Mouse (Mus musculus): Measurements from ENCODE around the gene Gm5148.

The Gm5148 gene

DNA sequence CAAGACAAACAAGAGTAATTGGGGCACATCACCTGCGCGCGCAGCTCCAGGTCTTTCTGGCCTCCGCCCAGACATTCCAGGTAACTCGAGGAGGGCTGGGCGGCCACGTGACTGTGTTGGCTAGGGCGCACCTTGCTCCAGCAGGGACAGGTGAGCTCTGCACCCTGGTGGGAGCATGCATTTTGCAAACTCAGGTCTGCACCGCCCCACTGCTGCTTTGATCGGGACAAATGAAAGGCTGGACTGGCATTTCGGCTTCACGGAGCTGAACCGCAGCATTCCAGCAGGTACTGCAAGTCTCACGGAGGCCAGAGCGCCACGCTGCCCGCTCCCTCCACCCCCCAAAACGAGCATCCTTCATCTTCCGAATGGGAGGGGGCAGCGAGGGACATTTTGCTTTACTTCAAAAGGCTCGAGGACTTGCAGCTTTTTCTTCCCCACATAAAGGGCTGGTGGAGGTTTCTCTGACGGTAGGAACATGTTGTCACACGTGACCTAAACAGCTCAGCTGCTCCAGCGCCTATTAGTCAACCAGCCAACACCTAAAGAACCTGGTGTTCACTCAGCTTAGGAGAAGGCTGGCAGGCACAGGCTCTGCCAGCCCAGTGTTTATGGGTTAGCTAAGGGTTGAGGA lies at the start of gene Gm5148:
Gm5148 (minus strand) TSS at position 320 of the 634 bp plus-strand sequence.
- DNase-seq: peak; percentile 69

DNA sequence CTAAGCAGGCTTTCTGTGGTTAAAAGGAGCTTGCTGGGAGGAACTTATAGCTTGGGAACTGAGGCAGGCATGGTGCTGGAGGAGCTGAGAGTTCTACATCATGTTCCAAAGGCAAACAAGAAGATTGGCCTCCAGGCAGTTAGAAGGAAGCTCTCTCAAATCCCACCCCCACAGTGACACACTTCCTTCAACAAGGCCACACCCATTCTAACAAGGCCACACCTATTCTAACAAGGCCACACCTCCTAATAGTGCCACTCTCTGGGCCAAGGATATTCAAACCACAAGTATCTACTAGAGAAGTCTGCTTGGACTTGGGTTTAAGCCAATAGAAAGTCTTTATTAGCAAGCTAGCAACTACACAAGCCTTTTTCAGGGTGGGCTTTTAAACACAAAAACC lies 46.7 kb upstream of the Gm5148 start:
- DNase-seq: no peak

DNA sequence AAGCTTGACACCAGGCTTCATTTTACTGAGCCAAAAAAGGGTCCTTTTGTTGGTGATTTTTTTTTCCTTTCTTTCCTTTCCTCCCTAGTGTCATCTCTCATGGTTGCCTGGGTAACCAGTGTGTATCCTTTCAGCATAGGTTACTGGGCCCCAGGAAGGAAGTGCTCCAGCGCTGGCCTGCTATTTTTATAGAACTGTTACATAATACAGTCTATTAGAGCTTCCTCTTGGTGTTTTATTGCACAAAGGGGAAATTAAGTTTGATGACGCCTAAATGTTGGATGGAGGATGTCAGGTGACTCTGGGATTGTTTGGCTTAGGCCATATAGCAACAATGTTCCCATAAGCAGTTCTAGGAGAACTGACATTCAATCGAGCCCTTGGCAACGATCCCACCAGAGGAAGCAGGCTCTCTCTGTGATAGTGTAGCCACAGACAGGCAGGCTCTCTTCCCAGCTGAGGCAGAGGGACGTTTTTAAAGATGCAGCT lies 45.0 kb upstream of the Gm5148 start:
- DNase-seq: peak; percentile 64

DNA sequence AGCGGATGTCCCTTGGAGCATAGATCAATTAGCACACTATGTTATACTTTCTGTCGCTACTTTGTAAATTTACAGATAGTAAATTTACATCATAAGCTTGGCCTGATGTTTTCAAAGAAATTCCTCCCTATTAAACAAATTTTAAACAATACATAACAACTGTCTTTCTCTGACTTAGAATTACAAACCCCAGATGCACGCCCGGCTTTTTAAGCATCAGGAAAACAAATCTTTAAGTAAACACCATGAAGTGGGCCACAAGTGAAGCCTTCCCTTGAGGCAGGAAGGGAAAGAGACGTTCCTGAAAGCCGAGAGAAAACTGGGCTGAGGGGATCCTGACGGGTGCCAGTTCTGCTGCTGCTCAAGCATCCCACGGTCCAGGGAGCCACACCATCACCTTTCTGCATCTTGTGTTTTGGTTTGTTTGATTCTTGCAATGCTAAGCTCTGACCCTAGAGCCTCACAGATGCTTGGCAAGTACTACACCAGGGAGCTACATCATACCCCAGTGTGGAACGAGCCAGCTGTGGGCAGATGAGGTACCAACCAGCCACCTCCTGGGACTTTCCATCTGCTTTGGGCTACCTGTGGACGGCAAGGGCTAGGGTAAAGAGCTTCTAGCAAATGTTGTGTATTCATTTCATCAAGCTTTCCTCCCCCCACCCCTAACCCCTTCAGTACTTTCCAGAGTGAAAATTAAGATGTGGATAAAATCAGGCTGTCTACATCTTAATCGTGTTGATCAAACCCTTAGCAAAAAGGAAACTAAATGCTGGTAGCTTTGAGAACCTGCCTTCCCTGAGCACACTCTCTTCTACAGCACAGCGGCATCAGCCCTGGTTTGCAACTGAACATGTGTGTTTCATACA lies 43.1 kb upstream of the Gm5148 start:
- DNase-seq: no peak

DNA sequence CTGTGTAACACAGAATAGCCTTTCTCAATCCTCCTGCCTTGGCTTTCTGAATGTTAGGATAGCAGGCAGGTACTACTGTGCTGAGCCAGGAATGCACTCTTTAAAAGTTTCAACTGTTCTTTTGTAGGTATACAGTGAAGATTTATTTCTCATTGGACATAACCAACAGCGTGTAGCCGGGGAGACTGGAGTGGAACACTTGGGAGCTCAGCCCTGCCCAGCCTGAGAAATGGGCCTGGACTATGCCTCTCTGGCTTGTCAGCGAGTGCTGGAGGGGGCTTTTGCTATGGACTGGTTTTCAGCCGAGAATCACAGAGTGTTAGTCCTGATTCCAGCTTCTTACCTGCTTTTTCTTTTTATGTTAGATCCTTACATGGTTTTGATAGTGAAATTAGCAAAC lies 42.3 kb upstream of the Gm5148 start:
- no peak for DNase-seq

DNA sequence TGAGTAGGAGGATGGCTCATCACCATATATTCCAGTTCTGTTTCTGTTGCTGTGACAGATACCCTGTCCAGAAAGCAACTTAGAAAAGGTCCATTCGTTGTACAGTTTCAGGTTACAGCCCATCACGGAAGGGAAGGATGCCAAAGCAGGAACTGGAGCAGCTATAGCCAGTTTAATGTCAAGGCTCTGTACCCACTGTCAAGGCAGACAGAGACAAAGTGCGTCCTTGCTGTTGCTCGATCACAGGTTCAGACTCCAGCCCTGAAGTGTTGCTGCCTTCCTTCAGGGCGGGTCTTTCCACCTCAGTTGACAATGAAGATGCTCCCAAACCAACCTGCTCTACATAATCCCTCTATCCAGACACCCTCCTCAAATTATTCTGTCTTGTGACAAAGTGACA lies 41.7 kb upstream of the Gm5148 start:
- DNase-seq: no peak

DNA sequence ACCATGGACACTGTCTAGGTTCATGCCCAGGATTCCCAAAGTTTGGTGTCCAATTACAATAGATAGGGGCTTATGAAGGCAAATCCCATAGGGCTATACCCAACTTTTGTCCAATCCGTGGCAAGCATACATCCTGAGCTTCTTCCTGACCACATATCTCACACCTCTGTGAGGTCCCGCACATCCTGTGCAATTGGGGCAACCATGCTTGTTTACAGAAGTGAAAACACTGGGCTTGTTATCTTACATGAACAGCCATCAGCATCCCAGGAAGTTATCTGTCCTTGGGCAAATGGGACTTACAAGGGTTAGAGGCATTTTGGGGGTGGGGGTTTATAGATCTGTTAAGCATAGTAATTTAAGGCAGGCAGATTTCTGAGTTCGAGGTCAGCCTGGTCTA lies 41.0 kb upstream of the Gm5148 start:
- no peak for DNase-seq

DNA sequence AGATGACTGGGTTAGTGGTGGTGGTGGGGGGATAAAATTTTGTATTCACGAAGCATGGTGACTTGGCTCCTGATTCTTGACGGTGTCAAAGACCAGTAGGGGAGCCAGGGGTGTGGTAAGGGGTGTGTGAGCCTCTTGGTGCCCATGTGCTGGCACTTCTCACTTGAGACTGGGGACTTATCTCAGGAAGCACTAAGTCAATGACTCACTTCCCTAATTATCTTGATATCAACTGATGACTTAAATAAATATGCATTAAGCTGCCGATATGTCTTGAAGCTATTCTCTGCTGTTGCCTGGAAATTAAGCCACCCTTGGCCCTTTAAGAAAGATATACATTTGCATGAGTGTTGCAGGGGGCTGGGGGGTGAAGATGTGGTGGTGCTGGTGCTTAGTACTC lies 38.0 kb upstream of the Gm5148 start:
- DNase-seq: no peak

DNA sequence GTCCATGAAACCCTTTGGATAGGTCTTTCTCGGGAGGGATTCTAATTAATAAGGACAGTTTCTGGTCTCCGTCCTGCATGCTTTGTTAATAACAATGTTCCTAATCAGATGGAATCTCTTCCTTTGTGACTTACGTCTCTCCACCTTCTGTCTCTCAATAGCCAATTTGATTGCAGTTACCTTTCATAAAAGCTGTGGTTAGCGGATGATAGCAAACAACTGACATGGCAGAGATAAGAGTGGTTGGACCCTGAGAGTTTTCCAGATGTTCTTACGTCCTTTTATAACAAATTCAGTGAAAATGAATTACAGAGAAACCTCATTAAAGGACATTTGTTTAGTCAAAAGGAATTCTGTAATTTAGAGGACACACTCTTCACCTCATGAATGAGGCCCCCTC lies 37.5 kb upstream of the Gm5148 start:
- DNase-seq: no peak

DNA sequence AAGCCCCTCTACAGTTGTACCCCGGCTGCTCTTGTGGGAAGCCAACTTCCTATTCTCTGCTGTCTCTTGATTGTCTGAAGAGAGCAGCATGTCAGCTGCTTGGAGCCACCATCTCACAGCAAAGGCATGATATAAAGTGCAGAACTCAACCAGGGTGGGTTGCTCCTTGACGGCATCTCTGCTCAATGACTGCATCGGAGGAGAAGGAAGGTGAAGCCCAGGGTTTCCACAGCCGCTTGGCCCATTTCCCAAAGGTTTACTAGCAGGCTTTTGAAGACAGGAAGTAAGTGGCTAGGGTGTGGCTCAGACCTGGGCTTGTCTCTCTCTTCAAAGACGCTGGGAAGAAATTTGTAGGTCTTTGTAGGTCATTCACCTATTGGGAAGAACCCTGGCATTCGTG lies 36.6 kb upstream of the Gm5148 start:
- no peak for DNase-seq

DNA sequence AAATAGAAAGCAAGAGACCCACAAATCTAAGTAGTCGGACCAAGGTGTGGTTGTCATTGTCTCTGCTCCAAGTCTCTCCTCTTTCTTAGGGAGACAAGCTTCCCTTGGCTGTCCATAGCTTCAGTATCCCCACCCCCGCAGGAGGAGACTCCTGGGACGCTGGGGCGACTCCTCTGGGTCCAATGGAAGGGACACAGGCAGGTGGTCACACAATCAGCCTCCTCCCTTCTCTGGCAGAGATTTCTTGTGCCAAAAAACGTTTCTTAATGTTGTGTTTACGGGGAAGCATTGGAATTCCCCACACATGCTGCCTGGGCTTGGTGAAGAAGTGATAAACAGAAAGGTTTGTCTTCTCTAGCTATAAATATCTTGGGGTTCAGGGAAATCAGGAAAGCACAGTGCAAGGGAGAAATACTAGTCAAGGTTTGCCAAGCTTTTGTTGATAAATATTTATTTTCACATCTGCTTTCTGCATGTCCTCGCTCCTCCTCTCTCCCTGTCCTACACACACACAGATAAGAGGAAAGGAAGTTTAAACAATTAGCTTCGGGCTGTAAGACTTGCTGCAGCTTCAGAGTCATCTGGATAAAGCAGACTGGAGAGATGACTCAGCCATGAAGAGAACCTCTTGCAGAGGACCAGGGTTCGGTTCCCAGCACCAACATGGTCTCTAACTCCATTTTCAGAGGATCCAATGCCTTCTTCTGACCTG lies 34.5 kb upstream of the Gm5148 start:
- DNase-seq: no peak

DNA sequence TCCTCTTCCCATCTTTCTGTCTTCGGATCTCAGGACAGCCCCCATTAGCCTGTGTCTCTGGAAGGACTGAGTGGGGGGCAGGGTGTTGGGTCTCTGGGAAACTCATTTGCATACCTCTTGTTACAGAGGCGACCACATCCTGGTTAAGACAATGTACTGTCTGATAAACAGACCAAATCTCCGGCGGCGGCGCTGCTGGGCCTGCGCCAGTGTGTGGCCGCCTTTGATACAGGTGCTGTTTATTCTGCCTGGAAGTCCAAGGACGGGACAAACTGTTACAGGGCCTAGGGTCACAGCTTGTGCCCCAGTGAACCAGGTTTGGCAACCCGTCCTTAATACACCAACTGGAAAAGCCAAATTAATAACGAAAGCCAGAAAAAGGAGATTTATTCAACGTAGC lies 33.8 kb upstream of the Gm5148 start:
- peak; percentile 64 for DNase-seq

DNA sequence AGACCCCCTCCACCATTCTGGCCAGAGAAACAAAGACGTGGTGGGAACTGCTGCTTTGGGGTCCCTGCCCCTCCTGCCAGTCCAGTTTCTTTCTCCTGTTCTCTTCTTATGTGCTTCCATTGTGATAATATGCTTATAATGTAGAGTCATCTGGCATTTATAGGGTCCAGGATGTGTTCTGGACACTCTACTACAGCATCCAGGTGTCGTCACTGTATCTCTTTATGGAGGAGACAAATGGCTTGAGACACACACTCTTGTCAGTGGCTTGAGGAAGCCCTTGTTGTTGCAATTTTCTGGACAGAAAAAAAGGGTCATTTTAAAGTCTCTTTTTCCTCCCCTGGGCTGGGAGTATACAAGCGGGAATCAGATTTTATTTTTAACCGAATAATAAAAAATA lies 33.3 kb upstream of the Gm5148 start:
- DNase-seq: no peak

DNA sequence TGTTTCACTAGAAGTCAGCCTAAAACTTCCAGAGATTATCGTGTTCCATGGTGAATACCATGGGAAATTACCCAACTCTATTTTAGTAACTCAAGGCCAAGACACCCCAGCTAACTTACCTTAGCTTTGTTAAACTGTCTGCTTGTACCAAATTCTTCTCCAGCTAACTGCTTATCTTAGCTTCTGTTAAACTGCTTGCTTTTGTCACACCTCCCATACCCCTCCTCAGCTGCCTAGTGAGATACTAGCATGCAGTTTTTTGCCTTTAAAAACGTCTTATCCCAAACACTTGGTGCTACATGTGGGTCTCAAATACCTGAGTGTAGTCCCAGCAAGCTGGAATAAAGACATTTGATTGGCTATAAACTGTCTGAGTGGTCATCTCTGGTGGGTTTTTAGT lies 31.7 kb upstream of the Gm5148 start:
- no peak for DNase-seq

DNA sequence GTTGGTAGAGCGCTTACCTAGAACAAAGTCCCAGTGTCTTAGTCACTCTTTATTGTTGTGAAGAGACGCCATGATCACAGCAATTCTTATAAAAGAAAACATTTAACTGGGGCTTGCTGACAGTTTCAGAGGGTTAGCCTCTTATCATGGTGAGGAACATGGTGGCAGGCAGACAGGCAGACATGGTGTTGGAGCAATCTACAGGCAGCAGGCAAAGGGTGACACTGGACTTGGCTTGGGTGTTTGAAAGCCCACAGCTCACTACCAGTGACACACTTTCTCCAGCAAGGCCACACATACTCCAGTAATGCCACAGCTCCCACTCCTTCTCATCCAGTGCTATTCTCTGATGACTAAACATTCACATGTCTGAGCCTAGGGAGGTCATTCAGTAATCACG lies 30.3 kb upstream of the Gm5148 start:
- DNase-seq: no peak

DNA sequence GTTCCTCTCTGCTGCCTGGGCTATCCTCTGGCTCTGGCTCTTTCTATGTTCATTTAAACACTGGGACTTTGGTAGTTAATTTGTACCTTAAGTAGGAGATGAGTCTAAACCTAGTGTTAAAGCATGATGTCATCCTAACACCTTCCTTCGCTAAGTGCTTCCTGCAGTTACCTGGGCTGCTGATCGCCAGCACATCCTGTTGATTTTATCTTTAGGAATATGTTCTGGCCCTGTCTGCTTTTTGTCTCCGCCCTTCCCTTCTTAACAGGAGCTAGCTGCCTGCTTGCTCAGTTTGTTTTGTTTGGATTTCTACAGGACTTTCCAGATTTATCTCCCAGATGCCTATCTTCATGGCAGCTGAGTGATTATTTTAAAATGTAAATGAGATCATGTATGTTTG lies 28.9 kb upstream of the Gm5148 start:
- DNase-seq: no peak

DNA sequence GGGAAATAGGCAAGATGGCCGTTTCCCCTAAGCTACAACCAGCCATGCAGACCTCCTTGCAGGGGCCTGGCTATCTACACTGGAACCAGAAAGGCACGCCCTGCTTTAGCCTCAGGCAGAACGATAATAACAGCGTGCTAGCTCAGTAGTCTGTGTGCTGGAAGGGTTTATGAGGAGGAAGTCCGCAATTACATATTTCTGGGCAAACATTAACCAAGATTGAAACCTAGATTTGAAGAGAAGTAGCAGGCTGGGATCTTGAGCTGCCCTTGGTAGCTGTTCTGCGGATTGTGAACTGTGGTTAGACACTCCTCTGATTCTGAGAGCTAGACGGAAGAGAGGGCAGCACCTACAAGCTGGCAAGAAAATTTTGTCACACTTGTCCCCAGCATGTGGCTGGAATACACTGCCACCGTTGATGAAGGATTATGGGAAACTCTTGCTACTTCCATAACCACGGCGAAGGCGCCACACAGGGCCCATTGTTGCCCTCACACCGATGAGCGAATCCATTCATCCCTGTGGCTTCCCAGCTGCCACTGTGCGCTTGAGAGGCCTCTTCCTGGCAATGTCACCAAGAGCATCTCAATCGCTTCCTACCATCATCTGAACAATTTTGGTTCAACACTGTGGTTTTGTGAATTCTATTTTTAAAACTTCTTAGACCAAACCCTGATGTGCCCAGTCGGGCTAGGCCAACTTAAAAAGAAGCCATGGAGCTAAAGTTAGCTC lies 23.9 kb upstream of the Gm5148 start:
- DNase-seq: no peak

DNA sequence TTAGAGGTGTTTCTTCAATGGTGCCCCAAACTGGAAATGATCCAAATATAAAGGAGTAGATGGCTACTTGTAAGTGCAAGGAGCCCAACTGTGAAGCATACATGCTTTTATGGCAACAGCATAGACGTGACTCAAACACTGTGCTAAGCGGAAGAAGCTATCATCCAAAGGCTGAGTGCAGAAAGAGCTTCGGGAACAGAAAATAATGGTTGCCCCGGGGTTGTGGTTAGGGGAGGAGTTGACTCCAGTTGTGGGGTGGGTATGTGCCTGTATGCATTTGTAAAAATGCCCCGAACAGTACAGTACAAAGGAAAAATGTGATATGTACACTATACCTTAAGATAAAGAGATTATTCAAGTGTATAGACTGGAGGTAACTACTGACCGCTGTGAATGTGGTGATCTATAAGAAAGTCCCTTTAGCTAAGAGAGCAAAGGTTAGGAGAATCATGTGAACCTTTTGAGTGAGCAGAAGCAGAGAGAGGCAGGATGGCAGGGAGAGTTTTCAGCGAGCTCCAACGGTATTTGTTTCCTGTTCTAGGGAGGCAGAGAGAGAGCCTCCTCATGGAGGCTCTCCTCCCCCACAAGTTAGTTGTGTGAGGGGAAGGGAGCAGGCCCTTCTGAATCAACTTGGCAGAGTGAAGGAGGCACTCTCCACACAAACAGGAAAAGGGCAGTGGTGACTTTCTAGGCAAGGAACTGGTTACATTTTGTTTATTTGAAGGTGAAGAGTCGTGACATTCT lies 23.1 kb upstream of the Gm5148 start:
- DNase-seq: no peak

DNA sequence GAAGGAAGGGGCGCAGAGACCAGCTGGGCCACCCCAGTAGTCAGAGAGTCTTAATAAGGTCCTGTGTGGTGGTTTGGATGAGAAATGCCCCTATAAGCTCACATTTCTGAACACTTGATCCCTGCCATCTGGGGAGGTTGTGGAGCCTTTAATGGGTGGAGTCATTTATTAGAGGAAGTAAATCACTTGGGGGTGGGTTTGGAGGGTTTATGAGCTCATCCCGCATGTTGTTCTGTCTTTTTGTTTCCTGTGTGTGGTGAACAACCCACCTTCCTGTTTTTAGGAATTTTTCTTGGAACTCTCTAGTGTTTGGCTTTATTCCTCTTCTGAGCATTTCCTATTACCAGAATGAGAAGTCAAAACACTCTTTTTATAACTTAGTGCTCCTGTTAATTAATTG lies 19.8 kb upstream of the Gm5148 start:
- no peak for DNase-seq

DNA sequence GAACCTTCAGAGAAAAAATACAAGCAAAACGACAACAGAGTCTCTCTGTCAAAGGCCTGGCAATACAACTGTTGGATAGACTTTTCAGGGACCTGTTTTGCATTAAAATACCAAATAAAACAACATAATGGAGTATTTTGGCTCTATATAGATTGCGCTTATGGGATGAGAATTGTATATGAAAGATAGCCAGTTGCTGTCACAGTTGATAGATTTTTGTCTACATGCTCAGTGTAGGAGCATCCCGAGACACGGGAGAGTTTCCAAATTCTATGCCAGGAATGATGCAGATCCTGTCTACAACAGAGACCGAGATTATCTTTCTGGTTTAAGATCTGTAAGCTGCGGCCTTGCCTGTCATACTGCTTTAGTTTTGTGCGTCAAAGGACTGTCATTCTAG lies 15.7 kb upstream of the Gm5148 start:
- no peak for DNase-seq

DNA sequence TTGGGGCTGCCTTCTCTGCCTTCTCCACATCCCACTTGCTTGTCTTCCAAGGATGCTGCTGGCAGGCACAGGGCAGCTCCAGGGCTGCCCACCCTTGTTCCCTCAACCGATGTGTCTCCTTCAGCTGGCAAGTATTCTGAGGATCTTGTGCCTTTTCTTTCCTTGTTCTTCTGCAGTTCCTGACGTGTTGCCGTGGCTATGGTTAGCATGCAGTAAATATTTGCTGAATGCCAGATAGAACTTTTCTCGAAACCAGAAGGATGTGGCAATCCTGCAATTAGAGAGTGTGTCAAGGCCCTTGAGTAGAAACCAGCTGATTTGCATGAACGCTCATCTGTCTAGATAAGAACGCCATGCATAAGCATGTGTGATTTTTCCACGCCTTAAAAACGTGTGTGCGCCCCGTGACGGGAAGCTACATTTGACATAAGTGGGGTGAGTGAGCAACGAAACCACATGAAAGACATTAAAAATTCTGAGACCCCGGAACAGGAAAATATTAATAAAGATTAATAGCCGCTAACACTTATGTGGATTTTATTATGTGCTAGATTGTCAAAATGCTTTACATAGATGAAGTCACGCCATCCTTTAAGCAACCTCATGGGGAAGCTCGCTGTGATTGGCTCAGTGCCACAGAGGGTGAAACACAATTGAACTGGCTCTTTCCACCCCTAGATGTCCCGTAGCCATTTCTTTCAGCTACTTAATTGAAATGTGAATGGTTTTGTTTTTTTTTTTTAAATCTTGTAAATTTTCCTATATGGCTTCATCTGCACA lies 14.1 kb upstream of the Gm5148 start:
- no peak for DNase-seq

DNA sequence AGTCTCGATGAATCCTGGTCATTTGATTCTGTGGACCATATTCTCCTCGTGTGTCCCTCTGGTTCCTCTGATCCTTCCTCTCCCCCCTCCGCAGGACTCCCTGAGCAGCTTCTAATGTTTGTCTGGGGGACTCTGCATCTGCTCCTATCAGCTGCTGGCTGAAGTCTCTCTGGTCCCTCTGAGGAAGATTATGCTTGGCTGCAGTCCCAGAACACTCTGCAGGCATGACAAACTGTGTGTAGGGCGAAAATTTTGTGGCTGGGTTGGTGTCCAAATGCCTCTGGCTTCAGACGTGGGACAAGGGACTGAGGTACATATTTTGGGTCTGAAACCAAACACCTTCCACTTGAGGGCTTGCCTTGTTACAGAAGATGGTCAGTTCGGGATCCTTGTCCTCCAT lies 13.1 kb upstream of the Gm5148 start:
- DNase-seq: no peak

Data from embryo, embryonic 11 days (tissue).